Mouse (Mus musculus): ENCODE results near the gene Ppa1. TPM values are rescaled to one million over a fixed set of nuclear protein-coding genes. Genes with fewer than 3 reads are reported as not detected.

Ppa1 gene
- total and polyA plus RNA-seq, 3 experiments = 178 to 337 (median 249) TPM

DNA sequence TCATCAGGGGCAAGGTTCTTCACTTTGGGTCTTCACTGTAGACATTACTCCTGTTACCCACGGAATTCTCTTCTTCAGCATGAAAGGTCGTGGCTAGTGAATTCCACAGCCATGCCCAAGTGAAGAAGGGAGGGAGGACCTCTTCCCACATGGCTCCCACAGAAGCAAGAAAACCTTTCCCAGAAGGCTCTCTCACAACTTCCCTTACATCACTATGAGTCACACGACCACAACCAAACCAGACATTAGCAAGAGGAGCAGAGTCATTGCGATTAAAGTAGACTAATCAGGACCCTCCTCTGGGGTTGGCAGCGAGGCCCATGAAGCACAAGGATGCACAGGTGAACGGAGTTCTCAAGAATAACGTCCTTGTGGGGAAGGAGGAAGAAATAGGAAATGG is 11.3 kb upstream of the Ppa1 start:
- Histone ChIP-seq H3K27ac (ENCODE audit: insufficient read depth, low read depth) (no peak overlapping the region), H3K4me2 (ENCODE audit: insufficient read depth, low read depth, poor library complexity, severe bottlenecking) (no peak overlapping the region), H3K9ac (ENCODE audit: insufficient read depth, low read depth) (no peak overlapping the region), H3K9me3 (replicated peaks; ENCODE audit: low read length) (peaks cover 6% of the 10 kb centered on the region), H3K4me1 (ENCODE audit: control insufficient read depth in 1 of 2, insufficient read depth in 2 of 2) (peaks cover 0 to under 1% of the 10 kb centered on the region in 2 experiments; a peak in 1 of 4 replicates), H3K27me3 (replicated peaks) (peaks cover 18% of the 10 kb centered on the region), H3K4me3 (replicated peaks in 1 of 3; ENCODE audit: low read depth in 2 of 3, low read length in 2 of 3, poor library complexity in 1 of 3) (no peak overlapping the region), H3K36me3 (replicated peaks in 1 of 2; ENCODE audit: control insufficient read depth in 1 of 2, insufficient read depth in 1 of 2, low read length in 1 of 2) (no peaks in the 10 kb centered on the region), H3K79me2 (replicated peaks; ENCODE audit: control insufficient read depth, extremely low read depth, insufficient read depth, poor library complexity, severe bottlenecking) (no peaks in the 10 kb centered on the region)
- TF ChIP-seq NRF1 (IDR thresholded peaks at IDR 0.05; ENCODE audit: low read depth, low read length) (no peak), MAZ (IDR thresholded peaks at IDR 0.05; ENCODE audit: low read depth, low read length) (no peak), SMC3 (IDR thresholded peaks at IDR 0.05; ENCODE audit: low read depth, low read length) (no peak), MXI1 (IDR thresholded peaks at IDR 0.05; ENCODE audit: low read depth, low read length) (no peak), RCOR1 (conservative IDR thresholded peaks at IDR 0.05; ENCODE audit: low read depth, low read length) (no peak), JUND (conservative IDR thresholded peaks at IDR 0.05; ENCODE audit: low read depth, low read length) (no peak), NELFE (IDR thresholded peaks at IDR 0.05; ENCODE audit: low read depth, low read length) (no peak), ZMIZ1 (IDR thresholded peaks at IDR 0.05; ENCODE audit: low read depth, low read length) (no peak)
- dilution Hi-C loops (cut with MboI; ENCODE audit: extremely low pct_ligation_motif_present, extremely low pct_unique_long_range_greater_than_20kb, low sequenced_read_pairs) = no loop called here
- in situ Hi-C loops (cut with MboI; ENCODE audit: low pct_ligation_motif_present, low pct_unique_long_range_greater_than_20kb, low sequenced_read_pairs) = no loop called here
- no peak for DNase-seq (ENCODE audit: extremely low read depth)

DNA sequence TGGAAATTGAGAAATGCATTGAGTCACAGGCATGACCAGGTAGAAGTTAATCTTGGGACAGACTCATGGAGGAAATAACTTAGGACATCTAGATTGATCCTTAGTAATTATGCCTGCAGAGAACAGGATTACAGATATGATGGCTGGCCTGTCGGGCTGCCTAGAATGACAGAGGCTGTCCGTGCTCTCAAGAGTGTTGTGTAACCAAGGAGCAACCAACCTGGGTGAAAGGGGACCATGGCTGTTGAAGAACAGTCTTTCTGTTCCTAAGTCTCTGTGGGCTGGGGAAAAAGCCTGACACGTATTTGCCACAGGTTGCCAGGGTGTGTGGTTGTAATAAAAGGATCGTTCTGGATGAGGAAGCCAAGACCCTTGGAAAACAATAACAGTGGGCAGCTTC is 8.0 kb upstream of the Ppa1 start:
- DNase-seq (ENCODE audit: extremely low read depth) = no peak
- no peak overlapping the region for H3K4me3 ChIP-seq (replicated peaks in 1 of 3; ENCODE audit: low read depth in 2 of 3, low read length in 2 of 3, poor library complexity in 1 of 3)
- H3K36me3 ChIP-seq (replicated peaks in 1 of 2; ENCODE audit: control insufficient read depth in 1 of 2, insufficient read depth in 1 of 2, low read length in 1 of 2) = no peaks in the 10 kb centered on the region
- TF ChIP-seq ZKSCAN1 (IDR thresholded peaks at IDR 0.05; ENCODE audit: borderline replicate concordance, low read depth, low read length) (no peak), BHLHE40 (IDR thresholded peaks at IDR 0.05; ENCODE audit: low read depth, low read length) (no peak), USF2 (conservative IDR thresholded peaks at IDR 0.05; ENCODE audit: low read depth, low read length) (no peak), MYC (IDR thresholded peaks at IDR 0.05; ENCODE audit: low read depth, low read length) (no peak), RCOR1 (conservative IDR thresholded peaks at IDR 0.05; ENCODE audit: low read depth, low read length) (no peak), EP300 (IDR thresholded peaks at IDR 0.05; ENCODE audit: low read length) (no peak), JUN (IDR thresholded peaks at IDR 0.05; ENCODE audit: insufficient read depth, low read depth, low read length) (no peak), MAZ (IDR thresholded peaks at IDR 0.05; ENCODE audit: low read depth, low read length) (no peak), SMC3 (IDR thresholded peaks at IDR 0.05; ENCODE audit: low read depth, low read length) (no peak), RAD21 (IDR thresholded peaks at IDR 0.05; ENCODE audit: low read depth, low read length) (no peak), GABPA (IDR thresholded peaks at IDR 0.05; ENCODE audit: insufficient replicate concordance, low read depth, low read length) (no peak), KAT2A (IDR thresholded peaks at IDR 0.05; ENCODE audit: insufficient replicate concordance, low read length) (no peak), IRF4 (IDR thresholded peaks at IDR 0.05; ENCODE audit: low read depth, low read length) (no peak), NELFE (IDR thresholded peaks at IDR 0.05; ENCODE audit: low read depth, low read length) (no peak), CHD1 (IDR thresholded peaks at IDR 0.05; ENCODE audit: low read depth, low read length) (no peak), POLR2AphosphoS2 (IDR thresholded peaks at IDR 0.05; ENCODE audit: low read depth, low read length) (no peak), ETS1 (conservative IDR thresholded peaks at IDR 0.05; ENCODE audit: low read depth, low read length) (no peak), MEF2A (IDR thresholded peaks at IDR 0.05; ENCODE audit: borderline replicate concordance, low read depth, low read length) (no peak), CTCF (conservative IDR thresholded peaks at IDR 0.05 in 1 of 2, IDR thresholded peaks at IDR 0.05 in 1 of 2; ENCODE audit: low read depth in 2 of 2, low read length in 2 of 2) (no peak), ZNF384 (IDR thresholded peaks at IDR 0.05; ENCODE audit: low read depth, low read length) (no peak)
- dilution Hi-C loops (cut with MboI; ENCODE audit: extremely low pct_ligation_motif_present, extremely low pct_unique_long_range_greater_than_20kb, low sequenced_read_pairs) = no loop called here
- H3K27me3 ChIP-seq (replicated peaks) = peaks cover 20% of the 10 kb centered on the region
- no peak overlapping the region for H3K4me2 ChIP-seq (ENCODE audit: insufficient read depth, low read depth, poor library complexity, severe bottlenecking)
- in situ Hi-C loops (cut with MboI; ENCODE audit: low pct_ligation_motif_present, low pct_unique_long_range_greater_than_20kb, low sequenced_read_pairs) = no loop called here
- H3K79me2 ChIP-seq (replicated peaks; ENCODE audit: control insufficient read depth, extremely low read depth, insufficient read depth, poor library complexity, severe bottlenecking) = no peaks in the 10 kb centered on the region
- H3K27ac ChIP-seq (ENCODE audit: insufficient read depth, low read depth) = no peak overlapping the region
- H3K9me3 ChIP-seq (replicated peaks; ENCODE audit: low read length) = peaks cover 6% of the 10 kb centered on the region
- H3K4me1 ChIP-seq (ENCODE audit: control insufficient read depth in 1 of 2, insufficient read depth in 2 of 2) = no peaks in the 10 kb centered on the region
- no peak overlapping the region for H3K9ac ChIP-seq (ENCODE audit: insufficient read depth, low read depth)

All from CH12.LX (cell line).